Mouse (Mus musculus): ENCODE data around the gene Cacna1a.
A peak's percentile ranks its signal among the peaks of the same experiment; 100 is the strongest.

Gene Cacna1a

DNA sequence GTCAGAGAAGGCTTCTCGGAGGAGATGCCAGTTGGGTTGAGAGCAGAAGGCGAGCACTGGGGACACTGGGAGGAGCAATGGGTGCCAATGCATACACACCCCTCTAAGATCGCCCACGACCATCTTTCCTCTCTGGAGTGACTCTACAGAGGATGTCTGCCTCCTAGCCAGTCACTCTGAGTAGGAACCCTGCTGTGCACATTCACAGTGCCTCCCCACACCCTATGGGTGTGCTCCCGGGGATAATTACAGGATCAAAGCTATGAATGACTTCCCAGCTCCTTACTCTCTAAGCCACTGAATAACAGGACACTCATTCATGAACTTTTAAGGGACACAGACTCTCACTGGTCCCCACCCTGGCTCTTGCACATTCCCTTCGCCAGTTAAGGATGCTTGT, 151.1 kb downstream of the Cacna1a start:
- DNase-seq (ENCODE audit: low spot score in 2 of 2): no peak

- DNase-seq (ENCODE audit: low spot score in 2 of 2): no peak
These were observed 154.2 kb downstream of the Cacna1a start for GRCm38 (mm10) chr8:84542481-84542880.

DNA sequence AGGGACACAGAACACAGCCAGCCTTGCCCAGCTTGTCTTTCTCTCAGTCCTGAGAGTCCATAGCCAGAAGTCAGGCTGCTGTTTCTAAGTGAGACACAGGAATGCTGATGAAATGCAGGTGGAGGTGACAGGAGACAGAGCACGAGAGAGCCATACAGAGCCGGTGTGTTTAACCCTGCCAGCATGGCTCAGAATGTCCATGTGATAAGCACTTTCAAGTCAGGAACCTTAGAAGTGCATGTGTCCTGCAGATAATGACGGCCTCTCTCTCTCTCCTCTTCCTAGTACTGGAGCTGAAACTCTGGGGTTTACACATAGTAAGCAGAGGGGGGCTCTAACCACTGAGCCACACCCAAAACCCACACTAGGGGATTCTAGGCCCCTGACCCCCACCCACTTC, 157.3 kb downstream of the Cacna1a start:
- no peak for DNase-seq (ENCODE audit: low spot score in 2 of 2)

GRCm38 (mm10) chr8:84552457-84552856, 164.2 kb downstream of the Cacna1a start:
- DNase-seq (ENCODE audit: low spot score in 2 of 2): no peak

DNA sequence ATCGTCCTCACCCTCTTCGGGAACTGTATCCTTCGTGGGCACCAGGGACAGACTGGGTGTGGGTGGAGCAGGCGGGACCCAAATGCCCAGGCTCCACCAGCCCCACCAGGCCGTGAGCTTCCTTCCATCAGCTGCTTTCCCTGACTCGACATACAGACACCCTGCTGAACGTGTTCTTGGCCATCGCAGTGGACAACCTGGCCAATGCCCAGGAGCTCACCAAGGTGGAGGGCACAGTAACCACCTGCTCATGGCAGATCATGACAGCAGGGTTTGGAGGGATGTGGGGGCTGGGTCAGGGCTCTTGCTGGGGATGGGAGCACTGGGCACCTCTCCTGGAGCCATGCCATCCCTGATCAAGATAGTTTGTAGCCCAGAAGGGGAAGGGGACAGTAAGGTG, 164.9 kb downstream of the Cacna1a start:
- DNase-seq (ENCODE audit: low spot score in 2 of 2): no peak

GRCm38 (mm10) chr8:84553617-84554016, 165.4 kb downstream of the Cacna1a start:
- no peak for DNase-seq (ENCODE audit: low spot score in 2 of 2)

- no peak for DNase-seq (ENCODE audit: low spot score in 2 of 2)
These were observed 166.2 kb downstream of the Cacna1a start for GRCm38 (mm10) chr8:84554301-84555027.

- DNase-seq (ENCODE audit: low spot score in 2 of 2): no peak
These were observed 167.0 kb downstream of the Cacna1a start for GRCm38 (mm10) chr8:84555269-84555668.

DNA sequence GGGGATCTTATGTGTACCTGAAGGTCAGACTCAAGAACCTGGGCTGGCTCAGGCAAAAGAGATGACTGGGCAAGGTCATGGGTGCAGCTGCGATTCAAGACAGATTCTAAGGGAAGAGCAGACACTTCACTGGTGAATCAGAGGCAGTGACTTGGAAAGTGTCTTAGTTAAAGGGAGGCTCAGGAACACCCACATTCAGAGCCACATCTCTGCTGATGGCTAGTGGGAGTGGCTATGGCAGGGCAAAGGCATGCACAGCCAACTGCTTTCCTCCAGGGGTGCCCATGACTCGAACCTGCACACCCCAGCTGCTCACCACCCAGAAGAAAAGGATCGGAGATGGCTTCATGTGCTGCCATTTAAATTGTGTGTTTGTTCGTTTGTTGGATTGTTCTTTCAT, 169.7 kb downstream of the Cacna1a start:
- no peak for DNase-seq (ENCODE audit: low spot score in 2 of 2)

- no peak for DNase-seq (ENCODE audit: low spot score in 2 of 2)
These were observed 170.9 kb downstream of the Cacna1a start for GRCm38 (mm10) chr8:84559121-84559604.

GRCm38 (mm10) chr8:84561698-84562097, 173.5 kb downstream of the Cacna1a start:
- no peak for DNase-seq (ENCODE audit: low spot score in 2 of 2)

GRCm38 (mm10) chr8:84564042-84564441, 175.8 kb downstream of the Cacna1a start:
- no peak for DNase-seq (ENCODE audit: low spot score in 2 of 2)

- DNase-seq (ENCODE audit: low spot score in 2 of 2): no peak
These were observed 177.5 kb downstream of the Cacna1a start for GRCm38 (mm10) chr8:84565577-84566360.

GRCm38 (mm10) chr8:84566816-84567413, 178.7 kb downstream of the Cacna1a start:
- DNase-seq (ENCODE audit: low spot score in 2 of 2): no peak

DNA sequence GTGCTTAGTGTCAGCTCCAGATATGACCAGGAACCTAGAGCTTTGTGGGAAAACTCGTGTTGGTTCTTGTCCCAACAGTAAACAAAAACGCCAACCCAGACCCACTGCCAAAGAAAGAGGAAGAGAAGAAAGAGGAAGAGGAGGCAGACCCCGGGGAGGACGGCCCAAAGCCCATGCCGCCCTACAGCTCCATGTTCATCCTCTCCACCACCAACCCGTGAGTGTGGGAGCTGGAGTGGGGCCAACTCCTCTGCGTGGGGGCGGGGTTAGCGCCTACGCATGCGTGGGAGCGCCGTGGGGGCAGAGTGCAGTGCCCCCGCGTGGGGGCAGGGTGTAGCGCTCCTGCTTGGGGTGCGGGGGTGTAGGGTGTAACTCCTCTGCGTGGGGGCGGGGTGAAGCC, 179.3 kb downstream of the Cacna1a start:
- DNase-seq (ENCODE audit: low spot score in 2 of 2): no peak

- no peak for DNase-seq (ENCODE audit: low spot score in 2 of 2)
These were observed 180.5 kb downstream of the Cacna1a start for GRCm38 (mm10) chr8:84568737-84569136.

GRCm38 (mm10) chr8:84569921-84570673, 181.9 kb downstream of the Cacna1a start:
- DNase-seq (ENCODE audit: low spot score in 2 of 2): no peak

DNA sequence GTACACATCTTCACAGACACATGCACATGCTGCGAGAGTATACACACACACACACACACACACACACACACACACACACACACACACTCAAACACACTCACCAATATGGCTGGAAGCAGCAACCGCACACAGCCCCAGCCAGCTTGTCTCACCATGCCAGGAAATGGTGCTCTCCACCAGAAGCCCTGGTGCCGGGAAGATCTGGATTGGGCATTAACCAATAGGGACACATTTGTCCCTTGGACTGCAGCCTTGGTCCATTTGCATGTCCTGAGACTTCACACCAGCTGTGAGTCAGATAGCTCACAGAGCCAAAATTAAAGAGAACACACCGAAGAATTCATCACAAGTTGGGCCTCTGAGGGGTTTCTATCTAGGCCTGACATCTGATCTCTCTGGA, 189.2 kb downstream of the Cacna1a start:
- DNase-seq (ENCODE audit: low spot score in 2 of 2): no peak

DNA sequence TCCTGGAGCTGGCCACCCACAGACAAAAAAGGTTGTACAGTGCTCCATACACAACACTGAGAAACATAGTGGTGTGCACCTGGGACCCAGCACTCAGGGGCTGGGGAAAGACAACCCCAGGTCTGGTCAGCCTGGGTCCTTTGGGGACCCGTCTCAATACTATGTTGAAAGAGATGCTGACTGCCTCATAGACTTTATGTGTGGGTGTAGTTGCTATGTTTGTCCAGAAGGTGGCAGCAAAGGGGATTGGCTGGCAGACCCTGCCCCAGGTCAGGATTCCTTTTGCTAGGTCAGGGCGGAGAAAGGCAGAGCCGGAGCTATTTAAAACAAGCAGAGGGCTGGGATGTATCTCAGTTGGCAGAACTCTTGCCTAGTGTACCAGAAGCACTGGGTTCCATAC, 191.4 kb downstream of the Cacna1a start:
- no peak for DNase-seq (ENCODE audit: low spot score in 2 of 2)

DNA sequence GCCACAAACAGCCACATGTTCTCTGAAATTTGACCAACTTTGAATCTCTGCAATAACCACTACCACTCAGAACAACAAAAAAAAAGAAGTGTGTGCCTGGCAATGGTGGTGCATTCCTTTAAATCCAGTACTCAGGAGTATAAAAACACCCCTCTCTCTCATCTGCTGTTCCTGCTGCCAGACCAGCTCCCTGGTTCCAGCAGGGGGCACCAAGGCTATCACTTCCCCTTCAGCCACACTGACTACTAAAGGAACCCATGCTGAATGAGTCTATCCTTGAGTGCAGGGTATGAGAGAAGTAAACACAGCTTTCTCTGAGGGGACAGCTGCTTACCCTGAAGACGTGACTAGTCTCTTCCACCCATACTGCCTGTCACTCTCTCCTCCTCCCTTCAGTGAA, 197.1 kb downstream of the Cacna1a start:
- DNase-seq (ENCODE audit: low spot score in 2 of 2): no peak

GRCm38 (mm10) chr8:84586221-84586620, 198.0 kb downstream of the Cacna1a start:
- DNase-seq (ENCODE audit: low spot score in 2 of 2): no peak

DNA sequence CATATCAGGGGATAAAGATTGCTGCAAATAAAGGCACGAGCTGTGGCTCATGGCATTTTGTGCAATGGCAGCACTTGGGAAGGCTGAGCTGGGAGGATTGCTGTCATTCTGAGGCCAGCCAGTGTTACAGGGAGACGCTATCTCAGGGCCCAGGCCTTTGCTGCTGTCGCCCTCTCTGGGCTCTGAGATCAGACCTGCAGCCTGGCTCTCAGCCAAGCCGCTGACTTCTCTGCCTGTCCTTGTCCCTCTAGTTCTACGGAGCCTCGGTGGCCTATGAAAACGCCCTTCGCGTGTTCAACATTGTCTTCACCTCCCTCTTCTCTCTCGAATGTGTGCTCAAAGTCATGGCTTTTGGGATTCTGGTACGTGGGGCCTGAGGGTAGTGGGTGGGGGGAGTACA, 200.3 kb downstream of the Cacna1a start:
- DNase-seq (ENCODE audit: low spot score in 2 of 2): peak; percentile 47 to 64

Measured in spleen, postnatal 36 days (tissue).